Mouse (Mus musculus) ES-Bruce4 (cell line): ENCODE measurements around the gene Pkd1l2.

ENCODE experiments used
- CTCF ChIP-seq: IDR thresholded peaks from one replicate; pipeline ENCODE4 v1.8.1; 2011; ENCODE audit warnings: low read depth, low read length
- EP300 ChIP-seq: IDR thresholded peaks from 2 replicates; pipeline ENCODE4 v1.6.1; 2011; ENCODE audit warnings: low read depth, low read length; ENCODE audit not compliant: insufficient read depth

DNA sequence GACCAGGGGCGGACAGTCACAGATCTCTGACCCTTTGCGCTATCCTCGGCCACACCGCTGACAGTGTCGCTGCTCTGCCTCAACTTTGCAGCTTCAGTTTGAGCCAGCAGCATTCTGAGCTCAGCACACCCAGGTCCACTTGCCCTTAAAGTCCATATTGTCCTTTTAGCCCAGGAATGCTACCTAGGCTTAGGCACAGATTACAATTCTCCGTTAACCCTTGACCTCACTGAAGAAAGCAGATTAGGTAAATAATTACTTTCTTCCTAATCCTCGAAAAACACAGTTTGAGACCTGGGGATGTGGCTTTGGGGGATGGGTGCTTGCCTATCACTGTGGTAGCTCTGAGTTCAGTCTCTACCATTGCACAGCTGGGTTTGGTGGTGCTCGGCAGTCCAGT lies 91.0 kb downstream of the Pkd1l2 start:
- no peak for TF ChIP-seq CTCF
- no peak for TF ChIP-seq EP300
